Mouse (Mus musculus): ENCODE data around the gene Hbq1a. TPM values are rescaled to one million over a fixed set of nuclear protein-coding genes. Genes with fewer than 3 reads are reported as not detected.
"Not testable (repeated sequence)": the region's sequence is repeated elsewhere in the genome, so short reads cannot be mapped to it uniquely, and the experiment has no call there.

Hbq1a gene
- polyA plus RNA-seq, 1 experiment from 2014 or later: 0.73 TPM

DNA sequence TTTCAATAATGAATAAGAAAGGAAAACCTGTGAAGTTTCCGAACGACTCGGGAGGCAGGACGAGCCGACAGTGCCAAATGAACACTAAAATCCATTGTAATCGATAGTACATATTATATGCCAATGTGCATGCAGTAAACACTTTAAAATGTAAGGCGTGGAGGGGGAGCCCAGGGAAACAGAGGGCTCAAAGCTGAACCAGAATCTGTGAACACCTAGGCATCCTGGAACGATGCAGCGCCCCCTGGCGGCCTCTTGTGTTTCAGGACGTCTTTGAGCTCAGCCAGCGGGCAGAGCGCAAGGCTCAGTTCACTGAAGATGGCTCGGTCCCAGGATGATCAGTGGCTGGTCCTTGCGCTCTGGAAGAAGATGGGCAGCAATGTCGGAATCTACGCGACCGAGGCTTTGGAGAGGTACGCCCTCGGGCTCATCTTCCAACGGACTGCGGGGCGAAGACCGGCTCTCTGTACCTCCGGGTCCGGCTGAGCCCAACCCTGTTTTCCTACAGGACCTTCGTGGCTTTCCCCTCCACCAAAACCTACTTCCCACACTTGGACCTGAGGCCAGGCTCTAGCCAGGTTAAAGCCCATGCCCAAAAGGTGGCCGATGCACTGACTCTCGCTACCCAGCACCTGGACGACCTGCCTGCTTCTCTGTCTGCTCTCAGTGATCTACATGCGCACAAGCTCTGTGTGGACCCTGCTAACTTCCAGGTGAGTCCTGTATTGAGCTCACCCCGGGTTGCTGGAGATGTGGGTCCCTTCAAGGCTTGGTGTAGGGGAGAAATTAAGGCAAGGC lies 13.0 kb upstream of the Hbq1a start, which contains the start of gene Hbq1b:
Gene Hbq1b, plus strand, starts transcription at position 271 of the 798 bp plus-strand sequence.
- Histone ChIP-seq H3K4me2 (peak within 1 kb of the TSS; percentile 51), H3K27ac (0 out of 2 replicates have a peak within 1 kb of the TSS, but pooled peaks have one; percentile 31), H3K4me3 (replicated peaks) (peak within 1 kb of the TSS; percentile 25), H3K27me3 (peaks cover 15% of the 10 kb centered on the region)
- H3K4me1 ChIP-seq; H3K36me3 ChIP-seq (replicated peaks); H3K9ac ChIP-seq; H3K9me3 ChIP-seq: not testable (repeated sequence)
- 24% methylated on average over 32 of the region's 33 CpGs for WGBS
- peak; percentile 77; the same call in 1 of the 2 replicates for ATAC-seq (ENCODE audit: low FRiP score)

DNA sequence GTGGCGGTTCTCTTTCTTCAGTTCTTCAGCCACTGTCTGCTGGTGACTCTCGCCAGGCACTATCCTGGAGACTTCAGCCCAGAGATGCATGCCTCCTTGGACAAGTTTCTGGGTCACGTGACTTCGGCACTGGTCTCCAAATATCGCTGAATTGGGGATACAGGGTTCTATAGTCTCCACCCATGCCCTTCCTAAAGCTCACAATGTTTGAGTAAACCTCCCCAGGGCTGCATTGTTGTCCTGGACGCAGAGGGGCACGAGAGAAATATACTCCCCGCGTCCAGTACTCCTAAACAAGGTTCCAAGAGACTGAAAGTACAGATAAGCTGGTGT lies 12.4 kb upstream of the Hbq1a start:
- no peak overlapping the region for H3K4me3 ChIP-seq (replicated peaks)
- WGBS: 74% methylated on average over 9 of the region's 9 CpGs
- no peak overlapping the region for H3K9ac ChIP-seq
- H3K9me3 ChIP-seq: no peaks in the 10 kb centered on the region
- no peaks in the 10 kb centered on the region for H3K4me1 ChIP-seq
- no peak overlapping the region for H3K27ac ChIP-seq
- H3K4me2 ChIP-seq: no peak overlapping the region
- peak; percentile 17; the same call in 1 of the 2 replicates for ATAC-seq (ENCODE audit: low FRiP score)
- no peaks in the 10 kb centered on the region for H3K36me3 ChIP-seq (replicated peaks)
- H3K27me3 ChIP-seq: peaks cover 15% of the 10 kb centered on the region

DNA sequence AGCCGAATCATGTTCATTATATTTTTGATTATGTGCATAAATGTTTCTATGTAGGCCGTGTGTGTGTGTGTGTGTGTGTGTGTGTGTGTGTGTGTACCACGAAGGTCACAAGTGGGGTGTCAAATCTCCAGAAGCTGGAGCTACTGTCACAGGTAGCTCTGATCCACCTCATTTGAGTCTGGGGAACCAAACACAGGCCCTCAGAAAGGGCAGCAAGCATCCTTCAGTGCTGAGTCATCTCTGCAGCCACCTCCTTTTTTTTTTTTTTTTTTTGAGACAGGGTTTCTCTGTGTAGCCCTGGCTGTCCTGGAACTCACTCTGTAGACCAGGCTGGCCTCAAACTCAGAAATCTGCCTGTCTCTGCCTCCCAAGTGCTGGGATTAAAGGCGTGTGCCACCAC lies 7.0 kb upstream of the Hbq1a start:
- whole genome bisulfite sequencing: 89% methylated on average over 4 of the region's 4 CpGs
- not testable (repeated sequence) for ATAC-seq (ENCODE audit: low FRiP score); H3K4me3 ChIP-seq (replicated peaks); H3K4me2 ChIP-seq; H3K4me1 ChIP-seq; H3K9me3 ChIP-seq; H3K9ac ChIP-seq; H3K27me3 ChIP-seq; H3K36me3 ChIP-seq (replicated peaks); H3K27ac ChIP-seq

DNA sequence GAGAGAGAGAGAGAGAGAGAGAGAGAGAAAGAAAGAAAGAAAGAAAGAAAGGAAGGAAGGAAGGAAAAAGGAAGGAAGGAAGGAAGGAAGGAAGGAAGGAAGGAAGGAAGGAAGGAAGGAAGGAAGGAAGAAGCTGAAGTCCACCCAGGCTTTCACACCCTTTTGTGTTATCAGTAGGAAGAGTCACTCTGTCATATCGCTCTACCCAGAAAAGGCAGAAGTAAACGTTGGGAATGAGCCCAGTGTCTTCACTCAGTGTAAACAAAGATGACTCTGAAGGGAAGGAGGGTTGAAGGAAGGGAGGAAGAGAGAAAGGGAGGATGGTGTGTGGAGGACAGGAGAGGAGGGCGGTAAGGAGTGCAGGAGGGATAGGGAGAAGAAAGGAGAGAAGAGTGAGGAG lies 6.4 kb upstream of the Hbq1a start:
- not testable (repeated sequence) for ATAC-seq (ENCODE audit: low FRiP score); H3K4me3 ChIP-seq (replicated peaks); H3K9ac ChIP-seq; H3K4me1 ChIP-seq; H3K4me2 ChIP-seq; H3K27me3 ChIP-seq; H3K36me3 ChIP-seq (replicated peaks); H3K9me3 ChIP-seq; H3K27ac ChIP-seq
- WGBS: 70% methylated on average over 3 of the region's 3 CpGs

DNA sequence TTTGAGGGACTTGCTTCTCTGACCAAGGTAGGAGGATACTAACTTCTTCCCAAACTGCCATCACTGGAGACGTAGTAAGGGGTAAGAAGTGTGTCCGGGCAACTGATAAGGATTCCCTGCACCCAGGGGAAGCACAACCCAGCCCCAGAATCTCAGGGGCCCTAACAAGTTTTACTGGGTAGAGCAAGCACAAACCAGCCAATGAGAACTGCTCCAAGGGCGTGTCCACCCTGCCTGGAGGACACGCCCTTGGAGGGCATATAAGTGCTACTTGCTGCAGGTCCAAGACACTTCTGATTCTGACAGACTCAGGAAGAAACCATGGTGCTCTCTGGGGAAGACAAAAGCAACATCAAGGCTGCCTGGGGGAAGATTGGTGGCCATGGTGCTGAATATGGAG lies 3.7 kb upstream of the Hbq1a start, which contains the start of gene Hba-a2:
Gene Hba-a2, plus strand, starts transcription at position 287 of the 400 bp plus-strand sequence.
- not testable (repeated sequence) for H3K36me3 ChIP-seq (replicated peaks); H3K9me3 ChIP-seq; H3K27me3 ChIP-seq; ATAC-seq (ENCODE audit: low FRiP score); H3K27ac ChIP-seq; H3K9ac ChIP-seq; H3K4me2 ChIP-seq; H3K4me3 ChIP-seq (replicated peaks); H3K4me1 ChIP-seq
- WGBS: no CpG with 5 or more reads among the region's 4 CpGs

DNA sequence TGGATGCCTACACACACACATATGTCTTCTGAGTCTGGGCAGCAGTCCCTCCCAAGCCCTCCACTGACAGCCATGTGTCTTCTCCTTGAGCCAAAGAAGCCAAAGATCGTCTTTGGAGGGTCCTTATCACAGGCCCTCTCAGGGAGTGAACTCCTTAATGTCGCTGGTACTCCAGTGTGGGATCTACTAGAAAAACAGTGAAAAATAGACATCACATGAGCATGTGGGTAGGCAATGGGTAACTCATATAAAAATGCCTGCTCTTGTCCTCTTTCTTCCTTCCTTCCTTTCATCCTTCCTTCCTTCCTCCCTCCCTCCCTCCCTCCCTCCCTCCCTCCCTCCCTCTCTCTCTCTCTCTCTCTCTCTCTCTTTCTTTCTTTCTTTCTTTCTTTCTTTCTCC lies 2.5 kb upstream of the Hbq1a start:
- H3K9me3 ChIP-seq; H3K4me1 ChIP-seq; H3K36me3 ChIP-seq (replicated peaks); H3K4me3 ChIP-seq (replicated peaks); H3K27ac ChIP-seq; ATAC-seq (ENCODE audit: low FRiP score); H3K9ac ChIP-seq; H3K4me2 ChIP-seq: not testable (repeated sequence)
- 42% methylated on average over 2 of the region's 2 CpGs for WGBS
- H3K27me3 ChIP-seq: peaks cover 15% of the 10 kb centered on the region

DNA sequence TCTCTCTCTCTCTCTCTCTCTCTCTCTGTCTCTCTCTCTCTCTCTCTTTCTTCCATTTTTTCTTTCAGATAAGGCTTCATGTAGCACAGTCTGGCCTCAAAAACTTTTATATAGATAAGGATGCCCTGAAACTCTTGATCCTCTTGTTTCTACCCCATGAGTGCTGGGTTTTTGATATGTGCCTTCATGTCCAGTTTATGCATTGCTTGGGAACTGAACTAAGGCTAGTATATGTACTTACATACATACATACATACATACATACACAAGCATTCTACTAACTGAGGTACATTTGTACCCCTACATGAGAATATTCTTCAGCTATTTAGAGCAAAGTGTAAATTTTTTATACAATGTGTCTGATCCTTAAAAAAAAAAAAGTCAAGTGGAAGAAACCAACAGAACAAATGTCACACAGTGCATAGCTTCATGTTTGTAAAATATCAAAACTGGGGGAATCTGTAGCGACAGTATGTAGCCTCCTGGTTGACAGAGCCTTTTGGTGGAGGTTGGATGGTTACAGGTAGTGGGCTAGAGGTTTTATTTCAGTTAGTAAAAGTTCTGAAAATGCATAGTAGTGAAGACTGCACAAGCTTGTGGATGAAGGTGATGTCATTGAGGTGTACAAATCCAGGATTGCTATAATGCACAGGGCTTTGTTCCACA lies 1.9 kb upstream of the Hbq1a start:
- Histone ChIP-seq H3K27me3 (peaks cover 18% of the 10 kb centered on the region), H3K27ac (no peak overlapping the region), H3K4me3 (replicated peaks) (no peak overlapping the region), H3K9ac (no peak overlapping the region), H3K4me1 (no peaks in the 10 kb centered on the region), H3K36me3 (replicated peaks) (no peaks in the 10 kb centered on the region), H3K4me2 (no peak overlapping the region), H3K9me3 (no peaks in the 10 kb centered on the region)
- 86% methylated on average over 1 of the region's 1 CpGs for WGBS
- no peak for ATAC-seq (ENCODE audit: low FRiP score)

DNA sequence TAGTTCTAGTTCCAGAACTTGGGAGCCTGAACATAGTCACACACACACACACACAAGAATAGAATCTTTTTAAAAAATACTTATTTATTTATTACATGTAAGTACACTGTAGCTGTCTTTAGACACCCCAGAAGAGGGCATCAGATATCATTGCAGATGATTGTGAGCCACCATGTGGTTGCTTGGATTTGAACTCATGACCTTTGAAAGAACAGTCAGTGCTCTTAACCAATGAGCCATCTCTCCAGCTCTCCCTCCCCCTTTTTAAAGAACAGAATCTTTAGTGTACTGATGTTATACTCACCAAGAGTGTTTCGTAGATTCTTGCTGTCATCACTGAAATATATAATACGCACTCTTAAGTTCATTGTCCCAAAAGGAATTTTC lies 1.3 kb upstream of the Hbq1a start:
- Histone ChIP-seq H3K27ac (no peak overlapping the region), H3K27me3 (peaks cover 18% of the 10 kb centered on the region), H3K4me3 (replicated peaks) (no peak overlapping the region), H3K4me1 (no peaks in the 10 kb centered on the region), H3K36me3 (replicated peaks) (no peaks in the 10 kb centered on the region), H3K9me3 (no peaks in the 10 kb centered on the region), H3K9ac (no peak overlapping the region), H3K4me2 (no peak overlapping the region)
- no peak for ATAC-seq (ENCODE audit: low FRiP score)
- WGBS: 97% methylated on average over 2 of the region's 2 CpGs

DNA sequence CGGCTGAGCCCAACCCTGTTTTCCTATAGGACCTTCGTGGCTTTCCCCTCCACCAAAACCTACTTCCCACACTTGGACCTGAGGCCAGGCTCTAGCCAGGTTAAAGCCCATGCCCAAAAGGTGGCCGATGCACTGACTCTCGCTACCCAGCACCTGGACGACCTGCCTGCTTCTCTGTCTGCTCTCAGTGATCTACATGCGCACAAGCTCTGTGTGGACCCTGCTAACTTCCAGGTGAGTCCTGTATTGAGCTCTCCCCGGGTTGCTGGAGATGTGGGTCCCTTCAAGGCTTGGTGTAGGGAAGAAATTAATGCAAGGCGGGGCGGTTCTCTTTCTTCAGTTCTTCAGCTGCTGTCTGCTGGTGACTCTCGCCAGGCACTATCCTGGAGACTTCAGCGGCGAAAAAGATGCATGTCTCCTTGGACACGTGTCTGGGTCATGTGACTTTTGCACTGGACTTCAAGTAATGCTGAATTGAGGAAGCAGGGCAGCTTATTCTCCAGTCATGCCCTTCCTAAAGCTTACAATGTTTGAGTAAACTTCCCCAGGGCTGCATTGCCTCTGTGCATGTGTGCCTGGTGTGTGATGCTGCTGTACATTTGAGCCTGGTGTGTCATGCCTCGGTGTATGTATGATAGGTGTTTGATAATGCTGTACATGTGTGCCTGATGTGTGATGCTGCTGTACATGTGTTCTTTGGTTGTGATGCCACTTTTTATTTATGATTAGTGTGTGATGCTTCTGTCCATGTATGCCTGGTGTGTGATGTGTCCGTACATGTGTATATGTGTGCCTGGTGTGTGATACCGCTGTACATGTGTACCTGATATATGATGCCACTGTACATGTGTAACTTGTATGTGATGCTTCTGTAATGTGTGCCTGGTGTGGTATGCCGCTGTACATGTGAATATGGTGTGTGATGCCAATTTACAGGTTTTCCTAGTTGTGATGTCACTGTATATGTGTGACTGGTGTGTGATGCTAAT lies 704 bp downstream of the Hbq1a start:
- H3K27ac ChIP-seq: no peak overlapping the region
- 0 out of 2 replicates have a peak overlapping the region, but pooled peaks have one; percentile 13 for H3K4me3 ChIP-seq (replicated peaks)
- H3K27me3 ChIP-seq: peaks cover 18% of the 10 kb centered on the region
- H3K9me3 ChIP-seq: no peaks in the 10 kb centered on the region
- H3K9ac ChIP-seq: no peak overlapping the region
- H3K4me1 ChIP-seq: no peaks in the 10 kb centered on the region
- WGBS: 59% methylated on average over 16 of the region's 17 CpGs
- H3K4me2 ChIP-seq: peak overlapping the region; percentile 47
- no peaks in the 10 kb centered on the region for H3K36me3 ChIP-seq (replicated peaks)
- no peak for ATAC-seq (ENCODE audit: low FRiP score)

DNA sequence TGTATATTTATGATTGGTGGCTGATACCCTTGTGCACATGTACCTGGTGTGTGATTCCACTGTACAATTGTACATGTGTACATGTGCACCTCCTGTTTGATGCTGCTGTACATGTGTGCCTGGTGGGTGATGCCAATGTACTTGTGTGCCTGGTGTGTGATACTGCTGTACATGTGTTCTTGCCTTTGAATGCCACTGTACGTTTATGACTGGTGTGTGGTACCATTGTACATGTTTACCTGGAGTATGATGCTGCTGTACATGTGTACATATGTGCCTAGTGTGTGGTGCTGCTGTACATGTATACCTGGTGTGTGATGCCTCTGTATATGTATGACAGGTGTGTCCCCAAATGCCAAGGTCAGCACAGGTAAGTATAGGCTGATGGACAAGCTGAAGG lies 1.6 kb downstream of the Hbq1a start:
- 77% methylated on average over 1 of the region's 1 CpGs for WGBS
- Histone ChIP-seq H3K9ac (no peak overlapping the region), H3K27me3 (peaks cover 18% of the 10 kb centered on the region), H3K4me1 (no peaks in the 10 kb centered on the region), H3K4me3 (replicated peaks) (no peak overlapping the region), H3K4me2 (no peak overlapping the region), H3K27ac (no peak overlapping the region), H3K9me3 (no peaks in the 10 kb centered on the region), H3K36me3 (replicated peaks) (no peaks in the 10 kb centered on the region)
- ATAC-seq (ENCODE audit: low FRiP score): no peak

DNA sequence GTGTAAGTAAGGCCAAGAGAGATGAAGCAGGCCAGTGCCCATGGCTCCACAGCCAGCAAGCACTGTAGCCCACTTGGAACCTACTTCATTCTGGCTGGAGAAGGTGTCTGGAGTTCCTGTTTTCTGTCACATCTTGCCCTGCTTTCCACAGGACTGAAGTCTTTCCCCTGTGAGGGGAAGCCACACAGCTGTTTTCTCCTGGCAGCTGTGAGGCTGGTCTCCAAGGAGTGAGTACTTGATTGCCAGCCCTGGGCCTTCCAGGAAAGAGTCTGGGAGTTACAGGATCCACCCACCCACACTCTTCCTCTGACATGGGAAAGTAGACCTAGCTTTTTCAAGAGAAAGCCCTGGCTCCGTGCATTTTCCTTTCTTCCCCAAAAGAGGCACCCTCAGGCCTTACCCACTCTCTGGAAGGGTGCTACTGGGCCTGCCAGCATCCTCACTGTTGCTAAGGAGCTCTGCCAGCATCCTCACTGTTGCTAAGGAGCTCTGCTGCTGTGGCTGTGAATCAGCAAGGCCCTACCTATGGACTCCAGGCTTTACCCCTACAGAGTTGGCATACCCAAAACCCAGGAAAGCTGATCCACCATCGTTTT lies 3.1 kb downstream of the Hbq1a start:
- Histone ChIP-seq H3K4me3 (replicated peaks) (no peak overlapping the region), H3K4me2 (no peak overlapping the region), H3K27ac (no peak overlapping the region), H3K36me3 (replicated peaks) (no peaks in the 10 kb centered on the region), H3K9ac (no peak overlapping the region), H3K27me3 (peaks cover 18% of the 10 kb centered on the region), H3K4me1 (no peaks in the 10 kb centered on the region), H3K9me3 (no peaks in the 10 kb centered on the region)
- ATAC-seq (ENCODE audit: low FRiP score): no peak
- 43% methylated on average over 2 of the region's 2 CpGs for WGBS

DNA sequence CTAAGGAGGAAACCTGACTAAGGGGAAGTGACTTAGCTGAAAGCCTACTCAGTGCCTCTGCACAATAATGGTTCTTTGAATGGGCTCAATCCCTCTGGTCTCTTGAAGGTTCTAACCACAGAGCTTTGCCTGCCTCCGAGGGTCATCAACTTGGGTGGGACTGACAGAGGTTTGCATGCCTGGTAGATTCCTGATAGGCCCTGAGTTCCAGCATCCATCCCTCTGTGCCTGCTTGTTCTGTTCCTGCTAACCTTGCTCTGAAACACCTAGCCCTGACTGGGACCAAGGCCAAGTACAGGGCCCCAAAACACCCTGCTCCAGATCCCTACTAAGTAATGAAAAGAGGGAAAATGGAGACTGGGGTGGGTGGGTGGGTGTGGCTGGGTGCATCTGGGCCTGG lies 3.6 kb downstream of the Hbq1a start:
- no peak for ATAC-seq (ENCODE audit: low FRiP score)
- WGBS: 94% methylated on average over 1 of the region's 1 CpGs

More for the DNA sequence above, 3.6 kb downstream of the Hbq1a start:
- Histone ChIP-seq H3K27ac (no peak overlapping the region), H3K36me3 (replicated peaks) (no peaks in the 10 kb centered on the region), H3K27me3 (peaks cover 18% of the 10 kb centered on the region), H3K4me1 (no peaks in the 10 kb centered on the region), H3K4me3 (replicated peaks) (no peak overlapping the region), H3K4me2 (no peak overlapping the region), H3K9ac (no peak overlapping the region), H3K9me3 (no peaks in the 10 kb centered on the region)

Measured in forebrain, embryonic 12.5 days (tissue).